Mouse (Mus musculus) liver, adult 2 months (tissue): ENCODE measurements around the gene Gprc6a.

Source experiments
- CTCF ChIP-seq: fragments of 200-500 bp; IDR thresholded peaks from 2 replicates; pipeline ENCODE4 v1.5.1; 2011; ENCODE audit warnings: low read depth, low read length, control low read depth
- POLR2A ChIP-seq: fragments of 200-500 bp; IDR thresholded peaks from 2 replicates; pipeline ENCODE4 v1.6.1; 2011; ENCODE audit warnings: low read length, control low read depth; ENCODE audit not compliant: insufficient read depth; ENCODE audit errors: extremely low read depth

DNA sequence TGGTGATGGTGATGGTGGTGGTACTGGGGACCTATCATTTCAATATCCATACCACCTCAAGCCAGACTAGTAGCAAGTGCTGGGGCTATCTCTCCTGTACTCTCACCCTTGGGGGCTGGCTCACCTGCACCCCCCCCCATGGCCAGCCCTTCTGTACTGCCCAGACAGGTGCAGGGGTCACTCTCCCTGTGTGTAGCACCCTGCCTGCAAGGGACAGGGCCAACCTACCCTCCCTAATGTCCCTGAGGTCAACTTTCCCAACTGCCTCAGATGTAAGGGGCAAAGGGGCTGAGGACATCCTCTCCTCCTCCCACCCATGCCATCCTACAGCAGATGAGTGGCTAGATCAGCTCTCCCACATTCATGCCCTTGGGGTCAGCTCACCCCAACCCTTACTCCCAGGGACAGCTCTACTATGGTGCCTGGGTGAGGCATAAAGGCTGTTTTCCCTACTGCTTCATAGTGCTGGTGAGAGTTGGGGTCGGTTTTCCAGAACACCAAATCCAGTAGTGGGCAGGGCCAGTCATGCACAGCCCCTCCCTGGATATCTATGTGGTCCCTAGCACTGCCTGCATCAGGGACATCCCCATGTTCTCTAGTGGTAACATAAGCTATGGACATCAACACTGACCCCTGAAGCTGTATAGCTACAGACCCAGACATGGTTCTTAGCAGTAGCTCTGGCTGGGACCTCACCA, 41.0 kb upstream of the Gprc6a start:
- TF ChIP-seq POLR2A: no peak
- no peak for TF ChIP-seq CTCF
